Mouse (Mus musculus) thymus, postnatal 4 days (tissue): ENCODE results near the gene Klhl2.

Experiments
- DNase-seq: peaks from one replicate; pipeline ENCODE4 v3.0.0; 2021

Klhl2 gene

GRCm38 (mm10) chr8:64849897-64850541 is at the start of gene Klhl2:
Gene Klhl2, minus strand, starts transcription at chr8:64850017.
- DNase-seq = peak; percentile 82

- DNase-seq = no peak
Measured at GRCm38 (mm10) chr8:64898710-64899109, 48.9 kb upstream of the Klhl2 start.

- DNase-seq = no peak
Measured at GRCm38 (mm10) chr8:64896731-64897130, 46.9 kb upstream of the Klhl2 start.

GRCm38 (mm10) chr8:64880619-64881200 is 30.9 kb upstream of the Klhl2 start:
- DNase-seq = no peak

- DNase-seq = no peak
Measured at GRCm38 (mm10) chr8:64877630-64878312, 28.0 kb upstream of the Klhl2 start.

GRCm38 (mm10) chr8:64871469-64872165 is 21.8 kb upstream of the Klhl2 start:
- DNase-seq = no peak

GRCm38 (mm10) chr8:64870218-64870617 is 20.4 kb upstream of the Klhl2 start:
- no peak for DNase-seq

- DNase-seq = peak; percentile 76
Measured at GRCm38 (mm10) chr8:64849091-64849896, 523 bp downstream of the Klhl2 start.

- DNase-seq = no peak
Measured at GRCm38 (mm10) chr8:64848245-64848785, 1.5 kb downstream of the Klhl2 start.

GRCm38 (mm10) chr8:64847650-64848049 is 2.2 kb downstream of the Klhl2 start:
- no peak for DNase-seq

GRCm38 (mm10) chr8:64847241-64847640 is 2.6 kb downstream of the Klhl2 start:
- no peak for DNase-seq

GRCm38 (mm10) chr8:64845314-64845713 is 4.5 kb downstream of the Klhl2 start:
- DNase-seq = no peak

GRCm38 (mm10) chr8:64844043-64844481 is 5.8 kb downstream of the Klhl2 start:
- DNase-seq = no peak

GRCm38 (mm10) chr8:64843168-64843567 is 6.6 kb downstream of the Klhl2 start:
- DNase-seq = no peak

- DNase-seq = no peak
Measured at GRCm38 (mm10) chr8:64841747-64842406, 7.9 kb downstream of the Klhl2 start.

GRCm38 (mm10) chr8:64839628-64840027 is 10.2 kb downstream of the Klhl2 start:
- no peak for DNase-seq

GRCm38 (mm10) chr8:64835475-64836122 is 14.2 kb downstream of the Klhl2 start:
- no peak for DNase-seq

GRCm38 (mm10) chr8:64834071-64834877 is 15.5 kb downstream of the Klhl2 start:
- DNase-seq = peak; percentile 39

GRCm38 (mm10) chr8:64832581-64833135 is 17.2 kb downstream of the Klhl2 start:
- DNase-seq = no peak

- no peak for DNase-seq
Measured at GRCm38 (mm10) chr8:64831656-64832055, 18.2 kb downstream of the Klhl2 start.
